Mouse (Mus musculus) limb, embryonic 14.5 days (tissue): ENCODE measurements around the gene Psph. TPM values are rescaled to one million over a fixed set of nuclear protein-coding genes. Genes with fewer than 3 reads are reported as not detected.
"Not testable (repeated sequence)": the region's sequence is repeated elsewhere in the genome, so short reads cannot be mapped to it uniquely, and the experiment has no call there.

Experiments used
- ATAC-seq: fragments of 200-750 bp; cut with Nextera tagmentation; 2 replicates; pipeline ENCODE4 v1.8.0; 2017; ENCODE audit warnings: low read depth, moderate number of reproducible peaks, moderate TSS enrichment; ENCODE audit not compliant: low FRiP score
- DNase-seq: peaks from one replicate; pipeline ENCODE4 v3.0.0-alpha.2; 2015; ENCODE audit warnings: low spot score
- H3K27ac ChIP-seq: fragments of 300-500 bp; sonication (generic); replicated peaks from 2 replicates; pipeline ENCODE4 v1.5.1; 2014; ENCODE audit warnings: low read depth, mild to moderate bottlenecking, low read length, moderate library complexity, mixed read lengths
- H3K27me3 ChIP-seq: fragments of 300-500 bp; sonication (generic); 2 replicates; pipeline ENCODE4 v1.6.1; 2014; ENCODE audit warnings: low read length, mixed read lengths; ENCODE audit not compliant: control insufficient read depth, insufficient read depth
- H3K36me3 ChIP-seq: fragments of 300-500 bp; sonication (generic); 2 replicates; pipeline ENCODE4 v1.6.1; 2014; ENCODE audit warnings: mild to moderate bottlenecking, low read length, moderate library complexity, mixed read lengths; ENCODE audit not compliant: control insufficient read depth, insufficient read depth
- H3K4me1 ChIP-seq: fragments of 300-500 bp; sonication (generic); 2 replicates; pipeline ENCODE4 v1.6.1; 2014; ENCODE audit warnings: antibody characterized with exemption, low read length, mixed read lengths; ENCODE audit not compliant: control insufficient read depth, insufficient read depth
- H3K4me2 ChIP-seq: fragments of 300-500 bp; sonication (generic); replicated peaks from 2 replicates; pipeline ENCODE4 v1.6.1; 2014; ENCODE audit warnings: low read depth, mild to moderate bottlenecking, low read length, moderate library complexity; ENCODE audit not compliant: severe bottlenecking
- H3K4me3 ChIP-seq: fragments of 300-500 bp; sonication (generic); replicated peaks from 2 replicates; pipeline ENCODE4 v1.5.1; 2014; ENCODE audit warnings: low read length
- H3K9ac ChIP-seq: fragments of 300-500 bp; sonication (generic); 2 replicates; pipeline ENCODE4 v1.6.1; 2014; ENCODE audit warnings: mild to moderate bottlenecking, low read depth, low read length, moderate library complexity; ENCODE audit not compliant: severe bottlenecking
- H3K9me3 ChIP-seq: fragments of 300-500 bp; sonication (generic); 2 replicates; pipeline ENCODE4 v1.6.1; 2016; ENCODE audit warnings: low read length; ENCODE audit not compliant: control insufficient read depth
- POLR2A ChIP-seq: fragments of 200-500 bp; IDR thresholded peaks from 2 replicates; pipeline ENCODE4 v1.8.0; 2012; ENCODE audit warnings: inconsistent platforms, mild to moderate bottlenecking, moderate library complexity, borderline replicate concordance; ENCODE audit not compliant: insufficient read depth, insufficient read length; ENCODE audit errors: extremely low read depth
- WGBS: fragments of 180-500 bp; shearing (Covaris S2); extraction: QIAGEN DNeasy Blood & Tissue Kit; methylation state at CpG from one replicate; pipeline ENCODE4 v1.1.7; 2014; 5-methylcytosine and 5-hydroxymethylcytosine counted together
- polyA plus RNA-seq, 2 experiments: library from polyadenylated mRNA; depleted of rRNA in 1 of 2; stranded (reverse) in 1 of 2; unstranded in 1 of 2; fragments of >200 nt; fragmentation: Nextera tagmentation in 1 of 2; extraction: Ambion mirVana in 1 of 2; gene quantifications; 2 replicates each; pipeline versions ENCODE4 v1.2.1 to v1.2.3; 2012 to 2014

The Psph gene
- polyA plus RNA-seq (2012; rRNA removed) (14.5 and 15.9 TPM in 2 replicates), polyA plus RNA-seq (2014; fragmentation: Nextera tagmentation; extraction: Ambion mirVana) (28.5 and 34.1 TPM in 2 replicates)

DNA sequence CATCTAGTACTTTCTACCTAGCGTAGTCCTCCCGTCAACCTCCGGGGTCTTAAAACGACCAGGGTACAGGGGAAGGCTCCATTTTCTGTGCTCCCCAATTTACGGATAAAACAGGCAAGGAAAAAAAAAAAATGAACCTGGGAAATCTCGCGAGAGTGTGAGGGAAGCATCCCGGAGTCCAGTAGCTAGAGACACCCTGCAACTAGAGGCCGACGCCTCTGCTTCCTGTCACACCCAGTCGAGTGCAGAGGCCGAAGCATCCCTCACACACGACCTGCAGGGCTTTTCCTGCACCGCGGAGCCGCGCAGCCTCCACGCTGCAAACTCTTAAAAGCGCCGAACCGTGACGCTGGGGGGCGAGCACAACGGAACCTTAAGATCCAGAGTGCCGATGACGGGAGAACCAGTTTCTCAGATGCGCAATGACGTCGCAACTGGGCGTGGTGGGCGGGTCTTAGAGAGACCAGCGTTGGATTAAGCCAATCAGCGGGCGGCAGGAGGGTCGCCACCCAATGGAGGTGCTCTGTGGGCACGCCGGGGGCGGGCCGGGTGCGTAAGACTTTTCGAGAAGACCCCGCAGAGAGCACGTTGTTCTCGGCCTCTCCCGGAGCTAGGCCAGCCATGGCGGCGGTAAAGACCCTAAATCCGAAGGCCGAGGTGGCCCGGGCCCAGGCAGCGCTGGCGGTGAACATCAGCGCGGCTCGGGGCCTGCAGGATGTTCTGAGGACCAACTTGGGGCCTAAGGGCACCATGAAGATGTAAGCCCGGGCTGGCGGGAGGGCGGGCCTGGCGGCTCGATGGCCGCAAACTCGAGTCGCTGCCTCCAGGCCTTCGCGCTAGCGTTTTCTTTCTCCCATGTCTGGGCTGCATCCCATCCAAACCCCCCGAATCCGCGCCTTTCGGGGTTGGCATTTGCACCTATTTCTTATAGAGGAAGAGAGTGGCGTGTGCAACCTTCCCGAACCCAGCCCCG lies at the start of gene Psph:
TSS of gene Psph (minus strand) at position 632 of the 973 bp plus-strand sequence.
- Histone ChIP-seq H3K9me3 (no peaks in the 10 kb centered on the region), H3K9ac (peak within 1 kb of the TSS; percentile 96), H3K4me1 (peaks cover 12% of the 10 kb centered on the region; the same call in 1 of the 2 replicates), H3K27ac (peak within 1 kb of the TSS; percentile 98), H3K4me3 (peak within 1 kb of the TSS; percentile 90), H3K4me2 (peak within 1 kb of the TSS; percentile 69), H3K27me3 (no peaks in the 10 kb centered on the region), H3K36me3 (peaks cover 36% of the 10 kb centered on the region)
- under 1% methylated on average over 67 of the region's 73 CpGs for WGBS
- ATAC-seq: peak; percentile 99
- DNase-seq: peak; percentile 99
- TF ChIP-seq POLR2A: no peak; the same call in 1 of the 2 replicates

- not testable (repeated sequence) for ATAC-seq, H3K4me3 ChIP-seq, H3K9me3 ChIP-seq, DNase-seq, H3K27ac ChIP-seq, H3K27me3 ChIP-seq, H3K4me2 ChIP-seq, H3K9ac ChIP-seq
- H3K36me3 ChIP-seq: peaks cover 60% of the 10 kb centered on the region
- WGBS: 94% methylated on average over 7 of the region's 8 CpGs
- peaks cover 12% of the 10 kb centered on the region; the same call in 1 of the 2 replicates for H3K4me1 ChIP-seq
Observed at GRCm38 (mm10) chr5:129790591-129790990, 3.3 kb upstream of the Psph start.

GRCm38 (mm10) chr5:129787818-129788593 lies 757 bp upstream of the Psph start:
- DNase-seq (no peak), ATAC-seq (no peak)
- Histone ChIP-seq H3K36me3 (peaks cover 45% of the 10 kb centered on the region), H3K27ac (peak overlapping the region; percentile 98; the same call in 1 of the 2 replicates), H3K4me3 (peak overlapping the region; percentile 90), H3K9ac (peak overlapping the region; percentile 96), H3K4me1 (peaks cover 12% of the 10 kb centered on the region; the same call in 1 of the 2 replicates), H3K9me3 (no peaks in the 10 kb centered on the region), H3K4me2 (peak overlapping the region; percentile 69), H3K27me3 (no peaks in the 10 kb centered on the region)
- WGBS: 13% methylated on average over 11 of the region's 11 CpGs
- no peak for TF ChIP-seq POLR2A

GRCm38 (mm10) chr5:129786161-129786560 lies 1.1 kb downstream of the Psph start:
- Histone ChIP-seq H3K4me3 (peak overlapping the region; percentile 90), H3K9ac (peak overlapping the region; percentile 96), H3K27me3 (no peaks in the 10 kb centered on the region), H3K4me2 (peak overlapping the region; percentile 61), H3K9me3 (no peaks in the 10 kb centered on the region), H3K36me3 (peaks cover 27% of the 10 kb centered on the region), H3K4me1 (peaks cover 12% of the 10 kb centered on the region; the same call in 1 of the 2 replicates), H3K27ac (peak overlapping the region; percentile 98)
- no peak for TF ChIP-seq POLR2A
- ATAC-seq (no peak), DNase-seq (no peak)
- 75% methylated on average over 6 of the region's 6 CpGs for WGBS
